Mouse (Mus musculus) spleen, embryonic (tissue): Measurements from ENCODE around the gene Tdp2.

ENCODE experiments used
- CTCF ChIA-PET: fragments of 350-600 bp; sonication (Branson Sonifier 250); formaldehyde crosslinking; loops from one replicate; lab custom pipeline; 2022; lab: Charles Lee

Tdp2 gene

DNA sequence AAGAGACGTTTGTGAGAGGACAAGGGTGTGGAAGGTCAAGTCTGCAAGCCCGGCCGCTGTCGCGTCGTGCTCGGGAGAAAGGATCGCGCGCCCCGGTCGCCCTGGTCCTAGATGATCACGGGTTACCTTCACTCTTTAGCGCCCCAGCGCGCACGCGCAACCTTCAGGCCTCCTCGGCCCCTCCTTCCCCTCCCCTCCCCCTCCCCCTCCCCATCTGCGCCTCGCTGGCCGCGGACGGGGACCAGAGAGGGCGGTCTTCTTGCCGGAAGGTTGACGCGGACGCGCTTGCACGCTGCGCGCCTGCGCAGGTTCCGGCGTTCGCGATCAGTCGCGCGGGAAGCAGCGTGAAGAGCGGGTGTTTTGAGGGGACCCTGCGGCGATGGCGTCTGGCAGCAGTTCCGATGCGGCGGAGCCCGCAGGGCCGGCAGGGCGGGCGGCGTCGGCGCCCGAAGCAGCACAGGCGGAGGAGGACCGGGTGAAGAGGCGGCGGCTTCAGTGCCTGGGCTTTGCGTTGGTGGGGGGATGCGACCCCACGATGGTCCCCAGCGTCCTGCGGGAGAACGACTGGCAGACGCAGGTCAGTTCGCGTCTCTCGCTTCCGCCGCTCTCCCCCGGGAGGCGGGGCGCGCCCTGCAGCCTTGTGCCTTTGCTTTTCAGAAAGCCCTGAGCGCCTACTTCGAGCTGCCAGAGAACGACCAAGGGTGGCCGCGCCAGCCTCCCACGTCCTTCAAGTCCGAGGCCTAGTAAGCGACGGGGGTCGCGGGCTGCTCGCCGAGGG, at the start of gene Tdp2, which contains the start of gene Acot13:
Gene Tdp2 (plus strand): TSS at position 327 of the 778 bp plus-strand sequence.
Gene Acot13 (minus strand): TSS at position 188 of the 778 bp plus-strand sequence.
- CTCF ChIA-PET = no interaction called here

DNA sequence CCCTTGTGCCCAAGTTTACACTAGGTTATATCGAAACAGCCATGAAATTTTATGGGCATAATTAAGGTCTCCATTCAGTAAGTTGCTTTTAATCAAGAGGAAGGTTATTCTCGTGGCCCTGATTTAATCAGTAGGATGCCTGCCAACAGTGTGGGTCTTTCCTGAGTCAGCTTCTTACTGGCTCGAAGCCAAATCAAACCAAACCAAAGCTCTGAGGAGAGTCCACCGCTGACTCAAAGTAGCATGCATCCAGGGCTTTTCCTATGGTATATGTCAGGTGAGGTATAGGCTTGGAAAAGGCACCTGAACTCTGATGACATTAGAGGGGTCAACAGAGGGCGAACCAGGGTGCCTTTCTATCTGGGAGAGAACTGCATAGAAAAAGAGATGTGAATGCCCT, 49.6 kb upstream of the Tdp2 start:
- CTCF ChIA-PET = no interaction called here

GRCm38 (mm10) chr13:24786014-24786490, 45.4 kb upstream of the Tdp2 start:
- CTCF ChIA-PET = no interaction called here

DNA sequence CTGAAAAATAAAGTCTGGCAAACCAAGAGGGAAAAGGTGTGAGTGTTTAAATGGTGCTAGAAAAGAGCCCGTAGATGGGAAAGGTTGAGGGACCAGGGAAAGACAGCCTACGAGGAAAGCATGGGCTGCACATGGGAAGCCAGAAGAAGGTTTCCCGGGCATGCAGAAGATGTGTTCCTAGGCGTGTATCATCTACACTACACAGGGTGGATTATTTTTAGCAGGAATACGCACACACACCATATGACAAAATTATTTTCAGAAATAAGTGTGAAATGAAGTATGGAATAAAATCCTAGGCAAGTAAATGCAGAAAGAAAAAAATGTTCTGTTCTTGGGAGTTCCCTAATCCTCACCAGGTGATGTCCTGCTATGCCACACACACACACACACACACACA, 44.0 kb upstream of the Tdp2 start:
- CTCF ChIA-PET = interaction anchor here (0.6 kb wide), 1 partner anchor 95 kb away, joined by 4 read pairs; no protein-coding TSS in a partner anchor

GRCm38 (mm10) chr13:24791349-24791748, 40.1 kb upstream of the Tdp2 start:
- CTCF ChIA-PET = no interaction called here

- CTCF ChIA-PET = no interaction called here
Measured at GRCm38 (mm10) chr13:24792411-24793045, 39.0 kb upstream of the Tdp2 start.

- CTCF ChIA-PET = interaction anchor here (0.7 to 0.8 kb wide), 2 partner anchors 335 to 502 kb away, joined by 6 to 7 read pairs; no protein-coding TSS in a partner anchor
Measured at GRCm38 (mm10) chr13:24798686-24799085, 32.8 kb upstream of the Tdp2 start.

- CTCF ChIA-PET = interaction anchor here (0.6 kb wide), 1 partner anchor 90 kb away, joined by 4 read pairs; no protein-coding TSS in a partner anchor
Measured at GRCm38 (mm10) chr13:24799378-24799777, 32.1 kb upstream of the Tdp2 start.

DNA sequence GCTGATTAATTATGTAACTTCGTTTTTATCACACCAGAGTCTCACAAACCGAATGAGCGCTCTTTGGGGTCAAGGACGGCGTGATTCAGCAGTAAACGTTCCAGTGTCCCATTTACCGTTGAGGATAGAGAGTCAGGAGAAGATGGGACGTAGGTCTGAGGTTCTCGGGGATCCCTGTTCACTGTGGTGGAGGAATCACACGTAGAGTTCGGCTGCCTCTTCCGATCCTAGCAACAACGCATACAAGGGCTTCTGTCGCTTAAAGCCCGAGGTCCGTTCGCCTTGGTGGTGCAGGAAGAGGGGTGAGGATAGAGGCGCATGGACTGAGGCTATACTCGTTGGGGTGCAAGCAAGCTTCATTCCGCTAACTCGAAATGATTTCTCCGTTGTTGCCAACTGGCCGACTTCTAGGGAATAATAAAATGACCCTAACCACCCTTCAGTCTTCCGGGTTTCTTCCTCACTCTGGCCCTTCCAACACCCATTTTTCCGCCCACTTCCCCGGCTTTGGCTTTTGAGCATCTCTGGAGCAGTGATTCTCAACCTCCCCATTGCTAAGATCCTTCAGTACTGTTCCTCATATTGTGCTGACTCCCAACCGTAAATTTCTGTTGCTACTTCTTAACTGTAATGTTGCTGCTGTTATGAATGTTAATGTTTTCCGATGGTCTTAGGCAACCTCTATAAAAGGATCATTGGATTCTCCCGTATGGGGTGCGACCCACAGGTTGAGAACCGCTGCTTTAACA, 31.4 kb upstream of the Tdp2 start:
- CTCF ChIA-PET = interaction anchor here (0.6 kb wide), 2 partner anchors 50 to 365 kb away, joined by 3 to 4 read pairs; no protein-coding TSS in a partner anchor

DNA sequence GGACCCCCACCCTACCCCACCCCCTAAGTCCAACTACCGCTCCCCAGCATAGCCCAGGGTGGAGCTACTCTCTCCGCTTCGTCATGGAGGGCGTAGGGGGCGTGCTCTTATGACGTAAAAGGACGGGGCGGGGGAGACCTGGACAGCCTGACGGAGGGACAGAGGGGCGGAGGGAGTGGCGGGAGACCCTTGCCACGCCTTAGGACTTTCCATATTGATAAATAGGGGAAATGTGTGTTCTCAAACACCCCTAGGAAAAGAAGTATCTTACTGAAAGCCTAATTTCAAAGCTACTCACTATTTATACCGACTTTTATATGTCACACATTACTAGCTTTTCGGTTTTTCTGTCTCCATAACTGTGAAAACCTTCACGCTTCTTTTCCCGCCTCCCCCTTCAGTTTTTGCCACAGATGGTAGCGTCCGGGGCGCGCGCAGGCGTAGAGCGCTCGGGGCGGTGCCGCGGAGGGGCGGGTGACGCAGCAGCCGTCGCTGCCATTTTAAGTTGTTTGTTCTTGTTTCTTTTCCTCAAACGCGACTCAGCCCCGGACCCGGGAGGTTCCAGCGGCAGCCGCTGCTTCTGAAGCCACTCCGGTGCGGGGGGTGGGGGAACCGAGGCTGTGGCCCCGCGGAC, 30.7 kb upstream of the Tdp2 start:
- CTCF ChIA-PET = interaction anchor here (0.6 kb wide), 2 partner anchors 49 to 365 kb away, joined by 3 to 4 read pairs; no protein-coding TSS in a partner anchor

DNA sequence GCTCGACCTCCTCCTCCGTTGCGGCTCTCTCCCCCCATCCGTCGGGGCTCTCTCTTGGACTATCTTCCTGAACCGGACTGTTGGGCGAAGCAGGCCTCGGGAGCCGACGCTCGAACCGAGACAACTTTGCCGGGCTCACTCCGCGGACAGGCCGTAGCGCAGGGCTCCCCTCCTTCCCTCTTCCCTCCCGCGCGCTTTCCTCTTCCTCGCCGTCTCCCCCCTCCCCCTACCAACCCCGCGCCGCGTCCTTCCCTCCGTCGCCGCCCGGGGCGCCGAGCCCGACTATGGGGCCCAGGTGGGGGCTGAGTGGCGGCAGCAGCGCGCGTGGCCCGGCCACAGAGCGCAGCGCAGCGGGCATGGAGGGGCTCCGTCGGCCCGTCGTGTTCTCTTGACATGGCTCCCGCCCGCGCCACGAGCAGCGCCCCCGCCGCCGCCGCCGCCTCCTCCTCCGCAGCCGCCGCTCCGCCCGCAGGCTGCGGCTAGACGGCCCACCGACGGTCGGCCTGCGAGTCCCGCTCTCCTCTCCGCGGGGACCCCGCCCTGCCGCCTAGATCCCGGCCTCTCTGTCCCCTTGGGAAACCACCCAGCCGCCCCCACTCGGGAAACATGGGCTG, 30.1 kb upstream of the Tdp2 start, which contains the start of gene BC005537:
Gene BC005537 (plus strand): TSS at position 350 of the 614 bp plus-strand sequence.
- CTCF ChIA-PET = no interaction called here

DNA sequence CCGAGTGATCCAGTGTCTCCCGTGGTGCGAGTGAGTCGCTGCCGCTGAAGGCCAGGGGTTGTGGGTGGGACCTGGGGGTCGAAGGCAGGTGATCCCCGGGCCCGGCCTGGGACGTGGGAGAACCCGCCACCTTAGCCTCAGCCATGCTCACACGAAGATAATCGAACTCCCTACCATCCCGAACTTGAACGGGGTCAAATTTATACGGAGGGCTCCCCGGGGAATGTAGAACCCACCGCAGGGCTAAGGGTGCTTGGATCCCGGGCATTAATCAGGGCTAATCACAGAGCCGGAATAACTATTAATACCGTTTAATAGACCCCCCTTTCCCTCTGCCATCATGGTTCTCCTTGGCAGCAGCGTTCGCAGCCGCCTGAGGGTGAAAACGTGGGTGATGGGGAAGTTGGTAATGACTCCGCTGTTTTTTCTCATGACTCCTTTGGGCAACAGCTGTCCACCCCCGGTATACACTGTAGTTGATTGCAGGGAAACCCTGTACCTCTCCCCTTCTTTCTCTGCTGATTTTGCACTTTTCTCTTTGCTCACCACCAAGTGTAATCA, 29.3 kb upstream of the Tdp2 start:
- CTCF ChIA-PET = no interaction called here

- CTCF ChIA-PET = interaction anchor here (1.1 kb wide), 1 partner anchor 9 kb away, joined by 3 read pairs; no protein-coding TSS in a partner anchor
Measured at GRCm38 (mm10) chr13:24803196-24803595, 28.3 kb upstream of the Tdp2 start.

DNA sequence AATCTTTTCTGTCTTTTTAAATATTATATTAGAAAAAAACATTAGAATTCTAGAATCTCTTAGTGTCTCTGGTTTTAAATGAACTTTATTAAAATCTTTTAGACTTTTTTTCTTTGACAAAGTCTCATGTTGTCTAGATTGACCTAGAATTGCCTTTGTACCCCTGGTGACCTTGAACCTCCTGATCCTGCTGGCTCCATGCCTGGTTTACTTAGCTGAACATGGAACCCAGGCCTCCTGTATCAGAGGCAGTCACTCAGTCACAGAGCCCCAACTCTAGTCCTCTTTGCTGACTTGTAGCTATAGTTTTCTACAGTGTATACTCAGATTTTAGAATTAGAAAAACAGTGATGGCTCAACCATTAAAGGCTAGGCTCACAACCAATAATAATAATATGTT, 25.4 kb upstream of the Tdp2 start:
- CTCF ChIA-PET = no interaction called here

GRCm38 (mm10) chr13:24812521-24812920, 19.0 kb upstream of the Tdp2 start:
- CTCF ChIA-PET = interaction anchor here (0.9 kb wide), 1 partner anchor 9 kb away, joined by 3 read pairs; no protein-coding TSS in a partner anchor

GRCm38 (mm10) chr13:24814616-24815015, 16.9 kb upstream of the Tdp2 start:
- CTCF ChIA-PET = no interaction called here

GRCm38 (mm10) chr13:24816125-24817092, 15.1 kb upstream of the Tdp2 start:
- CTCF ChIA-PET = no interaction called here

- CTCF ChIA-PET = no interaction called here
Measured at GRCm38 (mm10) chr13:24819931-24820330, 11.5 kb upstream of the Tdp2 start.
